Mouse (Mus musculus): ENCODE data around the gene Gcnt4. TPM values are rescaled to one million over a fixed set of nuclear protein-coding genes. Genes with fewer than 3 reads are reported as not detected.
"Not testable (repeated sequence)": the region's sequence is repeated elsewhere in the genome, so short reads cannot be mapped to it uniquely, and the experiment has no call there.

Gcnt4 gene
- polyA plus RNA-seq, 1 experiment from 2014 or later = 1.3 TPM

- 87% methylated on average over 3 of the region's 3 CpGs for WGBS
- DNase-seq (ENCODE audit: low spot score) = no peak
- Histone ChIP-seq H3K9me3 (replicated peaks; ENCODE audit: low read length) (no peaks in the 10 kb centered on the region), H3K4me3 (replicated peaks; ENCODE audit: low read depth, low read length) (no peak overlapping the region), H3K36me3 (ENCODE audit: insufficient read depth, low read length) (no peaks in the 10 kb centered on the region), H3K4me1 (replicated peaks; ENCODE audit: insufficient read depth, low read length) (no peaks in the 10 kb centered on the region), H3K9ac (ENCODE audit: low read depth, low read length) (no peak overlapping the region), H3K4me2 (ENCODE audit: low read length) (no peak overlapping the region), H3K27me3 (ENCODE audit: insufficient read depth, low read length) (no peaks in the 10 kb centered on the region), H3K27ac (no peak overlapping the region)
- no peak for ATAC-seq (replicated peaks; ENCODE audit: low FRiP score, low read depth)
- no peak for TF ChIP-seq CTCF (IDR thresholded peaks at IDR 0.05; ENCODE audit: low read depth)
Measured at GRCm38 (mm10) chr13:96911202-96911601, 13.3 kb upstream of the Gcnt4 start.

- H3K9me3 ChIP-seq (replicated peaks; ENCODE audit: low read length); ATAC-seq (replicated peaks; ENCODE audit: low FRiP score, low read depth); H3K36me3 ChIP-seq (ENCODE audit: insufficient read depth, low read length); H3K4me1 ChIP-seq (replicated peaks; ENCODE audit: insufficient read depth, low read length); H3K27me3 ChIP-seq (ENCODE audit: insufficient read depth, low read length); H3K27ac ChIP-seq; H3K9ac ChIP-seq (ENCODE audit: low read depth, low read length); DNase-seq (ENCODE audit: low spot score); H3K4me2 ChIP-seq (ENCODE audit: low read length); H3K4me3 ChIP-seq (replicated peaks; ENCODE audit: low read depth, low read length): not testable (repeated sequence)
- WGBS = 95% methylated on average over 4 of the region's 4 CpGs
Measured at GRCm38 (mm10) chr13:96923134-96923533, 1.4 kb upstream of the Gcnt4 start.

- Histone ChIP-seq H3K36me3 (ENCODE audit: insufficient read depth, low read length) (no peaks in the 10 kb centered on the region), H3K9ac (ENCODE audit: low read depth, low read length) (peak overlapping the region; percentile 77), H3K27me3 (ENCODE audit: insufficient read depth, low read length) (no peaks in the 10 kb centered on the region), H3K4me3 (replicated peaks; ENCODE audit: low read depth, low read length) (peak overlapping the region; percentile 86), H3K4me1 (replicated peaks; ENCODE audit: insufficient read depth, low read length) (0 out of 2 replicates have a peak, but pooled peaks cover 4% of the 10 kb centered on the region), H3K27ac (peak overlapping the region; percentile 47; the same call in 1 of the 2 replicates), H3K9me3 (replicated peaks; ENCODE audit: low read length) (no peaks in the 10 kb centered on the region), H3K4me2 (ENCODE audit: low read length) (peak overlapping the region; percentile 99)
- under 1% methylated on average over 53 of the region's 53 CpGs for WGBS
- peak; percentile 38; the same call in 1 of the 2 replicates for ATAC-seq (replicated peaks; ENCODE audit: low FRiP score, low read depth)
- DNase-seq (ENCODE audit: low spot score) = peak; percentile 39
- TF ChIP-seq CTCF (IDR thresholded peaks at IDR 0.05; ENCODE audit: low read depth) = no peak
Measured at GRCm38 (mm10) chr13:96924985-96925745, 676 bp downstream of the Gcnt4 start.

- Histone ChIP-seq H3K27ac (no peak overlapping the region), H3K9me3 (replicated peaks; ENCODE audit: low read length) (no peaks in the 10 kb centered on the region), H3K27me3 (ENCODE audit: insufficient read depth, low read length) (no peaks in the 10 kb centered on the region), H3K9ac (ENCODE audit: low read depth, low read length) (no peak overlapping the region), H3K4me1 (replicated peaks; ENCODE audit: insufficient read depth, low read length) (0 out of 2 replicates have a peak, but pooled peaks cover 4% of the 10 kb centered on the region), H3K36me3 (ENCODE audit: insufficient read depth, low read length) (no peaks in the 10 kb centered on the region), H3K4me2 (ENCODE audit: low read length) (peak overlapping the region; percentile 99), H3K4me3 (replicated peaks; ENCODE audit: low read depth, low read length) (peak overlapping the region; percentile 86)
- DNase-seq (ENCODE audit: low spot score) (no peak), ATAC-seq (replicated peaks; ENCODE audit: low FRiP score, low read depth) (no peak)
- TF ChIP-seq CTCF (IDR thresholded peaks at IDR 0.05; ENCODE audit: low read depth) = no peak
- 50% methylated on average over 10 of the region's 10 CpGs for WGBS
Measured at GRCm38 (mm10) chr13:96925991-96926725, 1.7 kb downstream of the Gcnt4 start.

GRCm38 (mm10) chr13:96927781-96928180 is 3.3 kb downstream of the Gcnt4 start:
- ATAC-seq (replicated peaks; ENCODE audit: low FRiP score, low read depth) (no peak), DNase-seq (ENCODE audit: low spot score) (no peak)
- Histone ChIP-seq H3K27ac (no peak overlapping the region), H3K4me3 (replicated peaks; ENCODE audit: low read depth, low read length) (no peak overlapping the region), H3K36me3 (ENCODE audit: insufficient read depth, low read length) (no peaks in the 10 kb centered on the region), H3K9ac (ENCODE audit: low read depth, low read length) (no peak overlapping the region), H3K4me2 (ENCODE audit: low read length) (no peak overlapping the region), H3K9me3 (replicated peaks; ENCODE audit: low read length) (no peaks in the 10 kb centered on the region), H3K4me1 (replicated peaks; ENCODE audit: insufficient read depth, low read length) (0 out of 2 replicates have a peak, but pooled peaks cover 4% of the 10 kb centered on the region), H3K27me3 (ENCODE audit: insufficient read depth, low read length) (no peaks in the 10 kb centered on the region)
- WGBS = 88% methylated on average over 1 of the region's 1 CpGs
- no peak for TF ChIP-seq CTCF (IDR thresholded peaks at IDR 0.05; ENCODE audit: low read depth)

- Histone ChIP-seq H3K36me3 (ENCODE audit: insufficient read depth, low read length) (no peaks in the 10 kb centered on the region), H3K9me3 (replicated peaks; ENCODE audit: low read length) (no peaks in the 10 kb centered on the region), H3K27me3 (ENCODE audit: insufficient read depth, low read length) (no peaks in the 10 kb centered on the region), H3K4me3 (replicated peaks; ENCODE audit: low read depth, low read length) (no peak overlapping the region), H3K4me1 (replicated peaks; ENCODE audit: insufficient read depth, low read length) (0 out of 2 replicates have a peak, but pooled peaks cover 4% of the 10 kb centered on the region), H3K9ac (ENCODE audit: low read depth, low read length) (no peak overlapping the region), H3K27ac (no peak overlapping the region), H3K4me2 (ENCODE audit: low read length) (no peak overlapping the region)
- DNase-seq (ENCODE audit: low spot score) (no peak), ATAC-seq (replicated peaks; ENCODE audit: low FRiP score, low read depth) (no peak; the same call in 1 of the 2 replicates)
- 31% methylated on average over 8 of the region's 8 CpGs for WGBS
- no peak for TF ChIP-seq CTCF (IDR thresholded peaks at IDR 0.05; ENCODE audit: low read depth)
Measured at GRCm38 (mm10) chr13:96928432-96929039, 4.0 kb downstream of the Gcnt4 start.

Measured in kidney, postnatal 0 days (tissue).